Mouse (Mus musculus) G1E (cell line): Measurements from ENCODE around the gene Prr29. TPM values are rescaled to one million over a fixed set of nuclear protein-coding genes. Genes with fewer than 3 reads are reported as not detected.

Experiments
- ATAC-seq: 2 replicates; pipeline ENCODE4 v1.8.0; 2016; ENCODE audit warnings: mild to moderate bottlenecking; ENCODE audit not compliant: insufficient number of reproducible peaks, poor library complexity, low FRiP score, severe bottlenecking; ENCODE audit errors: extremely low read depth
- DNase-seq: peaks from one replicate; pipeline ENCODE4 v3.0.0; 2012; ENCODE audit warnings: low spot score
- H3K27me3 ChIP-seq: 2 replicates; pipeline ENCODE4 v1.6.1; 2012; ENCODE audit warnings: mild to moderate bottlenecking, low read length, inconsistent platforms; ENCODE audit not compliant: insufficient read depth
- H3K36me3 ChIP-seq: replicated peaks from 2 replicates; pipeline ENCODE3; 2012; ENCODE audit warnings: mild to moderate bottlenecking, inconsistent platforms
- H3K4me1 ChIP-seq: 2 replicates; pipeline ENCODE4 v1.6.1; 2012; ENCODE audit warnings: low read depth, low read length, inconsistent platforms, mixed read lengths; ENCODE audit not compliant: insufficient read depth
- H3K4me3 ChIP-seq: 2 replicates; pipeline ENCODE4 v1.5.1; 2012; ENCODE audit warnings: low read depth, mild to moderate bottlenecking, inconsistent platforms, low read length, moderate library complexity, mixed read lengths
- H3K9me3 ChIP-seq: replicated peaks from 2 replicates; pipeline ENCODE4 v1.6.1; 2012; ENCODE audit warnings: inconsistent platforms
- CTCF ChIP-seq: IDR thresholded peaks from 2 replicates; pipeline ENCODE4 v1.5.1; 2012; ENCODE audit warnings: low read depth, low read length, inconsistent platforms, mixed read lengths
- GATA1 ChIP-seq: IDR thresholded peaks from 2 replicates; pipeline ENCODE4 v1.6.1; 2012; ENCODE audit warnings: borderline replicate concordance, low read length, inconsistent platforms, mixed read lengths
- GATA2 ChIP-seq: IDR thresholded peaks from 2 replicates; pipeline ENCODE4 v1.6.1; 2012; ENCODE audit warnings: low read depth, low read length, inconsistent platforms, borderline replicate concordance
- POLR2AphosphoS5 ChIP-seq: IDR thresholded peaks from 2 replicates; pipeline ENCODE4 v1.6.1; 2012; ENCODE audit warnings: low read depth, low read length, inconsistent platforms; ENCODE audit not compliant: insufficient replicate concordance
- TAL1 ChIP-seq: conservative IDR thresholded peaks from 2 replicates; pipeline ENCODE4 v1.6.1; 2012; ENCODE audit warnings: low read depth, low read length, inconsistent platforms, mixed read lengths
- polyA plus RNA-seq: library from polyadenylated mRNA; stranded (reverse); fragments of >175 nt; gene quantifications from 2 replicates; pipeline ENCODE4 v1.2.3, GENCODE M21; 2012
- total RNA-seq, 2 experiments: library from RNA; stranded (forward) in 1 of 2; stranded (reverse) in 1 of 2; fragments of 200-1000 nt in 1 of 2; fragments of >200 nt in 1 of 2; fragmentation: Nextera tagmentation in 1 of 2; gene quantifications; 2 replicates each; pipeline ENCODE4 v1.2.3; 2014 to 2017

The Prr29 gene
- total and polyA plus RNA-seq, 3 experiments: 0.07 to 0.16 TPM; not detected in 1

DNA sequence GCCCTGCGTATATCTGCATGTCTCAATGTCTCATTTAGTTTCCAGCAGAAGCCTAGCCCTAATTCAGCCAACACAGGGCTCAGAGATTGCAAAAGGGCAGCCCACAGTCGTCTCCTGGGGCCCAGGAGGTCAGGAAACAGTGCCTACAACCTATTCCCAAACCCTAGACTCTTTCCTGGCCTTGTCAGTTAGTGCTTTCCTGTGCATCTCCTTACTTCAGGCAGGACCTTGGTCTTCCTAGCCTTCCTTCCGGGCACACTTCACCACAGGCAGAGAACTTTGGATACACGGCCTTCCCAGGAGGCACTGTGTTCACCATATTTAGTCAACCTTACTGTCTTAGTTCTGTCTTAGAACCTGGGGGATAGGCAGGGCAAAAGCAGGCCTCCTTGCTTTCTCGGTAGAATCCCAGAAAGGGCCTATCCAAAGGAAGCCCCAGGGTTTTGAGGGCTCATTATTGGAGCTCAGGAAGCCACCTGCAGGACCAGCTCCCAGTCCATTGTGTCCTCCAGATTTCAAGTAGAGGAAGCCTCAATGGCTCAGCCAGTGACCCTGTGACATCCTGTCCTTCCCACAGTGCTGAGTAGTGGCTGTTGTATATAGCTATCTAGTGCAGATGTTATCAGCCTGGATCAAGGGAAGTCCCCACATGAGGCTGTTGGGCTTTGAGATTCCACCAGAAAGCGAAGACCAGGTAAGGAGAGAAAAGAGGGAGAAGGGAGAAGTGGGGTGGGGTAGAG lies 17.9 kb downstream of the Prr29 start:
- no peak for TF ChIP-seq POLR2AphosphoS5
- TF ChIP-seq GATA1: no peak
- TF ChIP-seq GATA2: no peak
- TF ChIP-seq CTCF: no peak
- no peak for TF ChIP-seq TAL1
- DNase-seq (no peak), ATAC-seq (no peak)
- peaks cover 48% of the 10 kb centered on the region for H3K27me3 ChIP-seq
- H3K9me3 ChIP-seq: no peaks in the 10 kb centered on the region
- H3K4me1 ChIP-seq: peaks cover 19% of the 10 kb centered on the region
- no peaks in the 10 kb centered on the region for H3K36me3 ChIP-seq
- no peak overlapping the region for H3K4me3 ChIP-seq

DNA sequence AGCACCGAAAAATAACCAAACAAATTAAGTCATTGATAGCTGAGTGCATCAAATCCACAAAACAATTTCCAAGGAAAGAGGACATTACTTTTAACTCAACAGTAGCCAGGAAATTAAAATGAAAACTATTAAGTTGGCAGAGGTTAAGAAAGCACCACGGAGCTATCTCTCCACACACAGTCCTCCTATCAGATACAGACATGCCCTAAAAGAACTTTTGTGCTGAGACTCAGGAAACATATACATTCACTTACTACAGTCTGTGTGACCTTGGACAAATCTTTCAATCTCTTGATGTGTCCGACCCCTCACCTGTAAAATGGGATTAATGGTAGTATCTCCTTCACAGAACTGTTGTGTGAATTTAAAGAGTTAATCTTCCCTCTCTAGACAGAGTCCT lies 21.1 kb downstream of the Prr29 start:
- ATAC-seq (no peak), DNase-seq (no peak)
- H3K4me1 ChIP-seq: peaks cover 23% of the 10 kb centered on the region
- H3K27me3 ChIP-seq: peaks cover 20% of the 10 kb centered on the region
- H3K36me3 ChIP-seq: no peaks in the 10 kb centered on the region
- TF ChIP-seq CTCF: no peak
- no peak for TF ChIP-seq POLR2AphosphoS5
- no peak overlapping the region for H3K4me3 ChIP-seq
- no peaks in the 10 kb centered on the region for H3K9me3 ChIP-seq

- ATAC-seq: no peak
Measured at GRCm38 (mm10) chr11:106387020-106387419, 21.7 kb downstream of the Prr29 start.

DNA sequence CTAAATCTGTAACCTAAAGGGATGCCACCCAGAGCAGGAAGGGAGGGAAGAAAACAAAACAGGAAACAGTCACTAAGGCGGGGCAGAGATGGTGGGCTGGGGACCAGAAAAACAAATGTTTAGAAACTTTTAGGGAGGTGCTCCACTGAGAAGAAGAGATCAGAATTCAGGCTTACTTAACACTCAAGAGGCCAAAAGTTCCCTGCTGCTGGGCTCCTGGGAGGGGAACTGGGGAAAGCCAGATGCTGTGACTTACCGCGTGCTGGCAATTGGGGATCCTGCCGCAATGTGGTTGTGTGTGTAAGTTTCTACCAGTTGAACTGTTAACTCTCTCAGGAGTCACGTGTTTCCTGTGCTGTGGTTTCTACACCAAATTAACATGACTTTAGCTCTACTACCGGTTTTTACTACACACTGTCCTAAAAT lies 22.5 kb downstream of the Prr29 start, which contains the start of gene Icam2:
Icam2 (minus strand) TSS at position 285 of the 426 bp plus-strand sequence.
- Histone ChIP-seq H3K4me1 (peaks cover 17% of the 10 kb centered on the region), H3K9me3 (no peaks in the 10 kb centered on the region), H3K27me3 (peaks cover 6% of the 10 kb centered on the region), H3K36me3 (no peaks in the 10 kb centered on the region), H3K4me3 (no peak within 1 kb of the TSS)
- ATAC-seq (no peak), DNase-seq (no peak)
- TF ChIP-seq POLR2AphosphoS5 (no peak), GATA1 (no peak), TAL1 (no peak), CTCF (no peak), GATA2 (no peak)

More at GRCm38 (mm10) chr11:106387020-106387419, 21.7 kb downstream of the Prr29 start:
- no peaks in the 10 kb centered on the region for H3K36me3 ChIP-seq
- H3K4me1 ChIP-seq: peaks cover 21% of the 10 kb centered on the region
- no peak overlapping the region for H3K4me3 ChIP-seq
- DNase-seq: no peak
- H3K9me3 ChIP-seq: no peaks in the 10 kb centered on the region
- TF ChIP-seq POLR2AphosphoS5 (no peak), CTCF (no peak), GATA2 (no peak), GATA1 (no peak), TAL1 (no peak)
- H3K27me3 ChIP-seq: peaks cover 14% of the 10 kb centered on the region

DNA sequence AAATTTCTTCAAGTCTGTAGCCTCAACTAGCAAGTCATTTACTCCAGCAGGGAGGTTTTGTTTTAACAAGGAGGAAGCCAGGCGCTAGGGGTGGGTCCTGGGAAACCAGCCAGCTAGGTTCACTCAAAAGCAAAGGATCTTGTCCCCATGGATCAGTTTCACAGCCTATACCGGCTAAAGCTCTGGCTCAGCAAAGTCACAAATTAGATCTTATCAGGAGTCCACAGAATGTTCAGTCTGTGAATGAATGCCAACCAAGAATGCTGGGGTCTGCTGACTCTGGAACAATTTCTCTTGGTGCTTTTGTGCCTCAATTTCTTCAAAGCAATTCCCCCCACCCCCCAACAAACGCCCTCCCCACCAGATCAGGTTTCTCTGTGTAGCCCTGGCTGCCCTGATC lies 24.3 kb downstream of the Prr29 start:
- no peak for ATAC-seq
- H3K27me3 ChIP-seq: no peaks in the 10 kb centered on the region
- H3K36me3 ChIP-seq: peaks cover 16% of the 10 kb centered on the region
- TF ChIP-seq CTCF (no peak), GATA2 (no peak), TAL1 (no peak), POLR2AphosphoS5 (no peak), GATA1 (no peak)
- peaks cover 23% of the 10 kb centered on the region for H3K4me1 ChIP-seq
- no peak for DNase-seq
- H3K9me3 ChIP-seq: no peaks in the 10 kb centered on the region
- no peak overlapping the region for H3K4me3 ChIP-seq

- TF ChIP-seq GATA1 (no peak), POLR2AphosphoS5 (no peak)
- Histone ChIP-seq H3K9me3 (no peaks in the 10 kb centered on the region), H3K36me3 (peaks cover 24% of the 10 kb centered on the region), H3K4me3 (no peak overlapping the region), H3K27me3 (no peaks in the 10 kb centered on the region), H3K4me1 (peaks cover 23% of the 10 kb centered on the region)
- ATAC-seq (no peak), DNase-seq (no peak)
Measured at GRCm38 (mm10) chr11:106390757-106391156, 25.5 kb downstream of the Prr29 start.
